Mouse (Mus musculus): Measurements from ENCODE around the gene Adat3. TPM values are rescaled to one million over a fixed set of nuclear protein-coding genes. Genes with fewer than 3 reads are reported as not detected.

The Adat3 gene
- polyA plus RNA-seq, 1 experiment = 3.2 TPM

GRCm38 (mm10) chr10:80655406-80656129, 52.9 kb downstream of the Adat3 start:
- TF ChIP-seq CTCF (IDR thresholded peaks at IDR 0.05; ENCODE audit: control insufficient read depth, insufficient read depth, low read length) (no peak), POLR2A (IDR thresholded peaks at IDR 0.05; ENCODE audit: borderline replicate concordance, control insufficient read depth, low read depth, low read length) (no peak)
- WGBS = under 1% methylated on average over 12 of the region's 12 CpGs
- Histone ChIP-seq H3K4me1 (ENCODE audit: control insufficient read depth, insufficient read depth, low read length) (peaks cover 6% of the 10 kb centered on the region), H3K27ac (ENCODE audit: control insufficient read depth, insufficient read depth, low read depth, low read length, poor library complexity) (peak overlapping the region; percentile 36), H3K4me3 (replicated peaks; ENCODE audit: control insufficient read depth, low read depth, low read length) (peak overlapping the region; percentile 94)

DNA sequence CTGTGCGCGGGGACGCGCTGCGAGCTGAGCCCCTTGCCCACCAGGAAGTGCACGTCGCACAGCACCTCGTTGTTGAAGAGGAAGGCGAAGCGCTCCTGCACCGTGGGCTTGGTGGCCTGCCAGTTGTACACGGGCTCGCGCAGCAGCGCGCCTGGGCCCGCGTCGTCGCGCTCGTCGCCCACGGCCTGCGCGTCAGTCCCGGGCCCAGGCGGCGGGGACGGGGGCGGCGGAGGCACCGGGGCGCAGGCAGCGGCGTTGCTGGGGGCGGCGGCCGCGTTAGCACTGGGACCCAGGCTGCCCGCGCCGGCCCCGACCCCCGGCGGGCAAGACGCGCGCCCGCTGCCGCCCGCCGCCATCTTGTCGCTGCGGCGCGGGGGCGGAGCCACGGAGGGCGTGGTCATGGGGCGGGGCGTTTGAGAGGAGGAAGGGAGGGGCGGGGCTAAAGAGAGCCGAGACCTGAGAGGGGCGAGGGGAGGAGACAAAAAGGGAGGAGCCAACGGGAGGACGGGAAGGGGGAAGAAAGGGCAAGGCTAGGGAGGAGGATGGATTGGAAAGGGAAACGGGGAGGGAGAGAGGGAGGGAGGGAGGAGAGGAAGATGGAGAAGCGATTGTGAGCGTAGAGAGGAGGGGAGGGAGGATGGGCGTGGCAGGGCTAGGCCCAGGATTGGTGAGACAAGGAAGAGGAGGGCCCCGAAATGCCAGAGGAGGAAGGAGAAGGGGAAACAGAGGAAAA, 53.6 kb downstream of the Adat3 start:
- H3K4me3 ChIP-seq (replicated peaks; ENCODE audit: control insufficient read depth, low read depth, low read length) = peak overlapping the region; percentile 94
- peak overlapping the region; percentile 36 for H3K27ac ChIP-seq (ENCODE audit: control insufficient read depth, insufficient read depth, low read depth, low read length, poor library complexity)
- peaks cover 6% of the 10 kb centered on the region for H3K4me1 ChIP-seq (ENCODE audit: control insufficient read depth, insufficient read depth, low read length)
- TF ChIP-seq POLR2A (IDR thresholded peaks at IDR 0.05; ENCODE audit: borderline replicate concordance, control insufficient read depth, low read depth, low read length) (no peak; the same call in 1 of the 2 replicates), CTCF (IDR thresholded peaks at IDR 0.05; ENCODE audit: control insufficient read depth, insufficient read depth, low read length) (no peak)
- WGBS = under 1% methylated on average over 71 of the region's 72 CpGs

DNA sequence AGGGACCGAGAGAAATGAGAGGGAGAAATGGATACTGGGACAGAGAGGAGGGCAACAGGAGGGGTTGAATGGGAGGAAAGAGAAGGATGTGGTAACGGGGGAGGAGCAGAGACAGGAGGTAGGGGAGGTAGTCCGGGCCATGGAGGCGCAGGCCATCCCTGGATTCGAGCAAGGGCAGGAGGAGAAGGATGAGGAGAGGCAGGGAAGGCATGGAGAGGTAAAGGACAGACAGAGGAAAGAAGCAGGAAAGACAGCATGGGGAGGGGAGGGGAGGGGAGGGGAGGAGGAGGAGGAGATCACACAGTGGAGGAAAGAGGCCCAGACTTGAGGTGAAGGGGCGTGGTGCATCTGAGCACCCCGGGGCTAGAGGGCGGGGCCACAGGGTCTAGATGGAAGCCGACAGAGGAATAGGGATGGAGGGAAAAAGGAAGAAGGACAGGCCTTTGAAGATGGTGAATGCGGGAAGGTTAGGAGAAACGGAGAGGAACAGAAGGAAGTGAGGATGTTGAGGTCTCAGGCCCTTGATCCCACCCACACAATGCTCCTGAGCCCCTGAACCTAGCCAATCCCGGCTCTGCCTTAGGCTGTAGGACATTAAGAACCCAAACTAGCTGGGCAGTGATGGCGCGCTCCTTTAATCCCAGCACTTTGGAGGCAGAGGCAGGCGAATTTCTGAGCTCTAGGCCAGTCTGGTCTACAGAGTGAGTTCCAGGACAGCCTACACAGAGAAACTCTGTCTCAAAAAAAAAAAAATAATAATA, 54.4 kb downstream of the Adat3 start, which contains the start of gene Btbd2:
Btbd2 (minus strand) TSS at position 209 of the 761 bp plus-strand sequence.
- no peak for TF ChIP-seq CTCF (IDR thresholded peaks at IDR 0.05; ENCODE audit: control insufficient read depth, insufficient read depth, low read length)
- TF ChIP-seq POLR2A (IDR thresholded peaks at IDR 0.05; ENCODE audit: borderline replicate concordance, control insufficient read depth, low read depth, low read length) = 0 out of 2 replicates have a peak, but pooled peaks have one; percentile 9
- 43% methylated on average over 15 of the region's 15 CpGs for WGBS
- Histone ChIP-seq H3K27ac (ENCODE audit: control insufficient read depth, insufficient read depth, low read depth, low read length, poor library complexity) (peak within 1 kb of the TSS; percentile 36), H3K4me3 (replicated peaks; ENCODE audit: control insufficient read depth, low read depth, low read length) (peak within 1 kb of the TSS; percentile 94), H3K4me1 (ENCODE audit: control insufficient read depth, insufficient read depth, low read length) (peaks cover 6% of the 10 kb centered on the region)

Other genes starting within 250 kb of the Adat3 start
- 2.2 TPM in 1 of 2 replicates, not detected in the other for gene Plk5, start 246.4 kb upstream of the Adat3 start, polyA plus RNA-seq (2011; ENCODE audit: insufficient read depth, insufficient read length, low replicate concordance, missing spikeins)
- 1.4 and 1.7 TPM in 2 replicates for gene Mex3d, start 215.2 kb upstream of the Adat3 start, polyA plus RNA-seq (2011; ENCODE audit: insufficient read depth, insufficient read length, low replicate concordance, missing spikeins)
- gene Mbd3, start 203.3 kb upstream of the Adat3 start, polyA plus RNA-seq (2011; ENCODE audit: insufficient read depth, insufficient read length, low replicate concordance, missing spikeins) = 53.0 and 82.0 TPM in 2 replicates
- gene Uqcr11, start 196.1 kb upstream of the Adat3 start, polyA plus RNA-seq (2011; ENCODE audit: insufficient read depth, insufficient read length, low replicate concordance, missing spikeins) = 190 and 222 TPM in 2 replicates
- gene Tcf3, start 169.2 kb upstream of the Adat3 start, polyA plus RNA-seq (2011; ENCODE audit: insufficient read depth, insufficient read length, low replicate concordance, missing spikeins) = 70.7 and 138 TPM in 2 replicates
- not detected in 2 replicates for gene Onecut3, start 108.0 kb upstream of the Adat3 start, polyA plus RNA-seq (2011; ENCODE audit: insufficient read depth, insufficient read length, low replicate concordance, missing spikeins)
- not detected in 2 replicates for gene Atp8b3, start 63.8 kb upstream of the Adat3 start, polyA plus RNA-seq (2011; ENCODE audit: insufficient read depth, insufficient read length, low replicate concordance, missing spikeins)
- gene Rexo1, start 41.3 kb upstream of the Adat3 start, polyA plus RNA-seq (2011; ENCODE audit: insufficient read depth, insufficient read length, low replicate concordance, missing spikeins) = 46.3 and 55.3 TPM in 2 replicates
- gene Klf16, start 25.6 kb upstream of the Adat3 start, polyA plus RNA-seq (2011; ENCODE audit: insufficient read depth, insufficient read length, low replicate concordance, missing spikeins) = 13.4 and 18.6 TPM in 2 replicates
- 44.4 and 53.1 TPM in 2 replicates for gene Abhd17a, start 12.5 kb upstream of the Adat3 start, polyA plus RNA-seq (2011; ENCODE audit: insufficient read depth, insufficient read length, low replicate concordance, missing spikeins)
- 12.9 and 17.2 TPM in 2 replicates for gene Scamp4, start within 50 bp of the Adat3 start, polyA plus RNA-seq (2011; ENCODE audit: insufficient read depth, insufficient read length, low replicate concordance, missing spikeins)
- 2.0 and 2.4 TPM in 2 replicates for gene Gm49322, start 3.1 kb downstream of the Adat3 start, polyA plus RNA-seq (2011; ENCODE audit: insufficient read depth, insufficient read length, low replicate concordance, missing spikeins)
- 49.9 and 75.2 TPM in 2 replicates for gene Csnk1g2, start 20.0 kb downstream of the Adat3 start, polyA plus RNA-seq (2011; ENCODE audit: insufficient read depth, insufficient read length, low replicate concordance, missing spikeins)
- gene Btbd2, start 54.2 kb downstream of the Adat3 start, polyA plus RNA-seq (2011; ENCODE audit: insufficient read depth, insufficient read length, low replicate concordance, missing spikeins) = 7.0 and 22.1 TPM in 2 replicates
- gene Mknk2, start 75.2 kb downstream of the Adat3 start, polyA plus RNA-seq (2011; ENCODE audit: insufficient read depth, insufficient read length, low replicate concordance, missing spikeins) = 70.5 and 89.6 TPM in 2 replicates
- 16.3 and 45.8 TPM in 2 replicates for gene Mob3a, start 99.1 kb downstream of the Adat3 start, polyA plus RNA-seq (2011; ENCODE audit: insufficient read depth, insufficient read length, low replicate concordance, missing spikeins)
- 22.9 and 33.3 TPM in 2 replicates for gene Izumo4, start 99.3 kb downstream of the Adat3 start, polyA plus RNA-seq (2011; ENCODE audit: insufficient read depth, insufficient read length, low replicate concordance, missing spikeins)
- 35.9 and 68.0 TPM in 2 replicates for gene Ap3d1, start 139.4 kb downstream of the Adat3 start, polyA plus RNA-seq (2011; ENCODE audit: insufficient read depth, insufficient read length, low replicate concordance, missing spikeins)
- gene Dot1l, start 152.3 kb downstream of the Adat3 start, polyA plus RNA-seq (2011; ENCODE audit: insufficient read depth, insufficient read length, low replicate concordance, missing spikeins) = 30.8 and 55.1 TPM in 2 replicates
- 26.5 and 34.5 TPM in 2 replicates for gene Sf3a2, start 195.3 kb downstream of the Adat3 start, polyA plus RNA-seq (2011; ENCODE audit: insufficient read depth, insufficient read length, low replicate concordance, missing spikeins)
- 123 and 186 TPM in 2 replicates for gene Plekhj1, start 195.7 kb downstream of the Adat3 start, polyA plus RNA-seq (2011; ENCODE audit: insufficient read depth, insufficient read length, low replicate concordance, missing spikeins)
- gene Amh, start 202.4 kb downstream of the Adat3 start, polyA plus RNA-seq (2011; ENCODE audit: insufficient read depth, insufficient read length, low replicate concordance, missing spikeins) = 3.0 TPM in 1 of 2 replicates, not detected in the other
- gene Jsrp1, start 210.6 kb downstream of the Adat3 start, polyA plus RNA-seq (2011; ENCODE audit: insufficient read depth, insufficient read length, low replicate concordance, missing spikeins) = 1.4 TPM in 1 of 2 replicates, not detected in the other
- 672 and 986 TPM in 2 replicates for gene Oaz1, start 223.8 kb downstream of the Adat3 start, polyA plus RNA-seq (2011; ENCODE audit: insufficient read depth, insufficient read length, low replicate concordance, missing spikeins)
- gene Lingo3, start 241.2 kb downstream of the Adat3 start, polyA plus RNA-seq (2011; ENCODE audit: insufficient read depth, insufficient read length, low replicate concordance, missing spikeins) = not detected in 2 replicates

Data from bone marrow, adult 2 months (tissue).